Mouse (Mus musculus) heart, adult 2 months (tissue): ENCODE data around the gene Papolg. TPM values are rescaled to one million over a fixed set of nuclear protein-coding genes. Genes with fewer than 3 reads are reported as not detected.

Source experiments
- DNase-seq, 2 experiments: peaks; one replicate each; pipeline ENCODE4 v3.0.0; 2021
- H3K27ac ChIP-seq: fragments of 200-600 bp; 2 replicates; pipeline ENCODE4 v1.8.1; 2022
- H3K27me3 ChIP-seq: fragments of 200-500 bp; 2 replicates; pipeline ENCODE4 v1.6.1; 2012; ENCODE audit warnings: mild to moderate bottlenecking, low read length, inconsistent platforms, mixed read lengths; ENCODE audit not compliant: control insufficient read depth, insufficient read depth
- H3K36me3 ChIP-seq: fragments of 200-500 bp; 2 replicates; pipeline ENCODE4 v1.6.1; 2012; ENCODE audit warnings: low read length, inconsistent platforms; ENCODE audit not compliant: control insufficient read depth, insufficient read depth
- H3K4me1 ChIP-seq: fragments of 200-500 bp; 2 replicates; pipeline ENCODE4 v1.6.1; 2011; ENCODE audit warnings: low read length; ENCODE audit not compliant: control insufficient read depth, insufficient read depth
- H3K4me3 ChIP-seq: fragments of 200-600 bp; 2 replicates; pipeline ENCODE4 v1.8.1; 2022
- H3K79me2 ChIP-seq: fragments of 200-500 bp; replicated peaks from 2 replicates; pipeline ENCODE4 v1.6.1; 2012; ENCODE audit warnings: mild to moderate bottlenecking, inconsistent platforms, low read length, moderate library complexity, mixed read lengths; ENCODE audit not compliant: control insufficient read depth, insufficient read depth
- H3K9ac ChIP-seq: fragments of 200-500 bp; 2 replicates; pipeline ENCODE4 v1.6.1; 2012; ENCODE audit warnings: low read depth, mild to moderate bottlenecking, control low read depth, inconsistent platforms, low read length, mixed read lengths
- CTCF ChIP-seq: fragments of 200-600 bp; IDR thresholded peaks from 2 replicates; pipeline ENCODE4 v1.8.1; 2022; ENCODE audit warnings: antibody characterized with exemption, mild to moderate bottlenecking, moderate library complexity
- EP300 ChIP-seq: fragments of 200-500 bp; IDR thresholded peaks from 2 replicates; pipeline ENCODE4 v1.6.1; 2011; ENCODE audit warnings: low read depth, low read length, control low read depth; ENCODE audit not compliant: insufficient read depth
- POLR2A ChIP-seq: fragments of 200-500 bp; IDR thresholded peaks from 2 replicates; pipeline ENCODE4 v1.6.1; 2011; ENCODE audit warnings: mild to moderate bottlenecking, low read depth, low read length, control low read depth; ENCODE audit not compliant: insufficient read depth
- WGBS: fragments of 180-500 bp; shearing (Covaris S2); methylation state at CpG from one replicate; pipeline ENCODE4 v1.1.7; 2018; 5-methylcytosine and 5-hydroxymethylcytosine counted together
- intact Hi-C: fragments of 180-260 bp; cut with DNase I; formaldehyde crosslinking; loops from one replicate; pipeline ENCODE4 v1.15.1; 2025
- polyA plus RNA-seq: library from polyadenylated mRNA; depleted of rRNA; stranded (reverse); fragments of >200 nt; gene quantifications from 2 replicates; pipeline ENCODE4 v1.2.3, GENCODE M21; 2012
- total RNA-seq, 2 experiments: library from RNA; stranded (reverse); gene quantifications; 2 replicates each; pipeline ENCODE4 v1.2.3; 2021

The Papolg gene
- total and polyA plus RNA-seq, 3 experiments: 2.9 to 7.9 (median 7.3) TPM

DNA sequence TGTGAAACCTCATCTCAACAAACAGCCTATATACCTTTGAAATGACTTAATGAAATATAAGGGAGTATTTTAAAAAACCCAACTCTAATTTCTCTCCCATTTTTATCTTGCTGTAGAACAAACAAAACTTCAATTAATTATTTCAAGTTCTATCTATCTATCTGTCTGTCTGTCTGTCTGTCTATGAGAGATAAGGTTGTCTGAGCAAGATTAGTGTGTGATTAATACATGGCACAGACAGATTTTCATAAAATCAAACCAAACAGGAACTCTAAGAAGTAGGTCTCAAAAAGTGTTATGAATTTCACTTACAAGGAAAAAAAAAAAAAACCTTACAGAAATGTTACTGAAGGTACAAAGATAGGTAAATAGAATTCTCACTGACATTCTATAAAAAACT is 1.5 kb downstream of the Papolg start:
- Histone ChIP-seq H3K36me3 (peaks cover 5% of the 10 kb centered on the region), H3K4me1 (no peaks in the 10 kb centered on the region; the same call in 1 of the 2 replicates), H3K27me3 (no peaks in the 10 kb centered on the region), H3K79me2 (no peaks in the 10 kb centered on the region), H3K27ac (no peak overlapping the region), H3K9ac (no peak overlapping the region), H3K4me3 (no peak overlapping the region)
- intact Hi-C loops: loop anchor here (10.0 kb wide), 1 partner anchor 899 kb away; the partner anchor contains the start of gene Cct4
- TF ChIP-seq EP300 (no peak), CTCF (no peak), POLR2A (no peak)
- no peak for DNase-seq

DNA sequence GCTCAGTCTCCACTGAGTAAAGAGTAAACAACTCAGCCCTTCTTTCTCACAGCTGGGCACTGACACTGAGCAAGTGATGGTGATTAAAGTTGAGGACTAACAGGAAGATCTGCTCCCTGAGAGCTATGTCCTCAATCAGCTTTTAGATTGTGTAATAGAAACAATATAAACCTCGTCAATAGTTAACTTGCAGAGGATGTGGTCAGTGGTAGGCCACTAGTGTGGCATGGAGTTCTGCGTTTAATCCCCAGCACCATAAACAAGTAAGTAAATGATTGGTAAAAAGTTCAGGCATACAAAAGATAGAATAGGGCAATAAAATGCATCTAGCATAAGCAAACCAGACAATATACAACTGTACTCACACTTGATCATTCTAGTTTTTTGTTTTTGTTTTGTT is 30.7 kb downstream of the Papolg start:
- H3K27me3 ChIP-seq: no peaks in the 10 kb centered on the region
- TF ChIP-seq POLR2A (no peak), CTCF (no peak), EP300 (no peak)
- no peaks in the 10 kb centered on the region for H3K4me1 ChIP-seq
- peaks cover 3% of the 10 kb centered on the region for H3K36me3 ChIP-seq
- H3K9ac ChIP-seq: no peak overlapping the region
- 79% methylated on average over 2 of the region's 2 CpGs for WGBS
- DNase-seq: no peak
- no peak overlapping the region for H3K27ac ChIP-seq
- intact Hi-C loops: no loop called here
- no peak overlapping the region for H3K4me3 ChIP-seq
- no peaks in the 10 kb centered on the region for H3K79me2 ChIP-seq

DNA sequence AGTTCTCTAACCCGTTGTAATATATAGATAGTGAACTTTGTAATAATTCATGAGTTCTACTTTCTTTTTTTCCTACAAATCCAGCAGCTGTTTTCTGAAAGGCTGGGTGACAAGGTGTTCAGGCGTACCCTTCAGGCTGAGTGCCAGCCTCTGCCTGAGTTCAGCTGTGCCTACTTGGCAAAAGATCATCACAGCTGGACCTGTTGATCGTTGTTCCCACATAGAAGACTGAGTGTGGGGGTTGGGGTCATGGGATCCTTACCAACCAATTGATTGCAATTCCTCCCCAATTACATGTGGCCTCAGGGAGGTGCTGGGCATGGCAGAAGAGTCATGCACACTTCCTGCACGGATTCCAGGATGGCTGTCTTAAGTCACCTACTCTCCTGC is 38.3 kb downstream of the Papolg start:
- H3K27ac ChIP-seq: no peak overlapping the region
- H3K9ac ChIP-seq: no peak overlapping the region
- no peak overlapping the region for H3K4me3 ChIP-seq
- WGBS: 86% methylated on average over 4 of the region's 4 CpGs
- no peaks in the 10 kb centered on the region for H3K79me2 ChIP-seq
- intact Hi-C loops: loop anchor here (10.0 kb wide), 2 partner anchors 98 to 182 kb away; no protein-coding TSS in a partner anchor
- TF ChIP-seq EP300 (no peak), POLR2A (no peak), CTCF (no peak)
- H3K36me3 ChIP-seq: no peaks in the 10 kb centered on the region; the same call in 1 of the 2 replicates
- no peaks in the 10 kb centered on the region for H3K27me3 ChIP-seq
- H3K4me1 ChIP-seq: no peaks in the 10 kb centered on the region
- DNase-seq: no peak

DNA sequence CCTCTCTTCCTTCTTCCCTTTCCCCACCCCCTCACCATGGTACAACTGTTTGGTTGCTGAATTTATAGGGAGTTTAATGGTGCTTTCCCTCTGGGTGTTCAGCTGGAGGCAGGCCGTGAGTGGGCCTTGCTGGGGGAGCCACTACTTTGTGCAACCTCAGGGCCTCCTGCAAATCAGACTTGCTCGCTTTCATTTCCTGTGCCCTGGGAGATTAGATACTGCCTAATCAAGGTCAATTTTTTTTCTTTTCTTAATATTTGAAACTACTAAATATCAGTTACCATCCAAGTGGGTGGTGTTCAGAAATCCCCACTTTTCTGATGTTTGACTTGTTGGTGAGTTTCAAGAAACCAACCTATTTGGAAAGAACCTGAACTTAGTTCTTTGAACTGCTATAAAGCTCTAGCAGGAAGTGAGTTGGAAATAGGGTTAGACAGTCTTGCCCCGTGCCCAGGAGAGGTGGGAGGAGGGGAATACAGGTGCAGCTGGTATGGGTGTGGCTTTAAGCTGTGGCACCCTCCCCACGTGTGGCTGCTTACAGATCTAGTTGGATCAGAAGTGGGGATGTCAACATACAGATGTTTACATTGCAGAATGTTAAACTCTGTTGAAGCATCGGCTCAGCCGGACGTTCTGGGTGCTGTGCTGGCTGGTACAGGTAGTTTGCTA is 38.9 kb downstream of the Papolg start:
- 70% methylated on average over 7 of the region's 7 CpGs for WGBS
- Histone ChIP-seq H3K4me1 (no peaks in the 10 kb centered on the region), H3K27me3 (no peaks in the 10 kb centered on the region), H3K4me3 (no peak overlapping the region), H3K79me2 (no peaks in the 10 kb centered on the region), H3K9ac (no peak overlapping the region), H3K36me3 (no peaks in the 10 kb centered on the region; the same call in 1 of the 2 replicates), H3K27ac (no peak overlapping the region)
- DNase-seq: no peak
- TF ChIP-seq POLR2A (no peak), EP300 (no peak), CTCF (no peak)
- intact Hi-C loops: loop anchor here (10.0 kb wide), 2 partner anchors 99 to 181 kb away; no protein-coding TSS in a partner anchor

DNA sequence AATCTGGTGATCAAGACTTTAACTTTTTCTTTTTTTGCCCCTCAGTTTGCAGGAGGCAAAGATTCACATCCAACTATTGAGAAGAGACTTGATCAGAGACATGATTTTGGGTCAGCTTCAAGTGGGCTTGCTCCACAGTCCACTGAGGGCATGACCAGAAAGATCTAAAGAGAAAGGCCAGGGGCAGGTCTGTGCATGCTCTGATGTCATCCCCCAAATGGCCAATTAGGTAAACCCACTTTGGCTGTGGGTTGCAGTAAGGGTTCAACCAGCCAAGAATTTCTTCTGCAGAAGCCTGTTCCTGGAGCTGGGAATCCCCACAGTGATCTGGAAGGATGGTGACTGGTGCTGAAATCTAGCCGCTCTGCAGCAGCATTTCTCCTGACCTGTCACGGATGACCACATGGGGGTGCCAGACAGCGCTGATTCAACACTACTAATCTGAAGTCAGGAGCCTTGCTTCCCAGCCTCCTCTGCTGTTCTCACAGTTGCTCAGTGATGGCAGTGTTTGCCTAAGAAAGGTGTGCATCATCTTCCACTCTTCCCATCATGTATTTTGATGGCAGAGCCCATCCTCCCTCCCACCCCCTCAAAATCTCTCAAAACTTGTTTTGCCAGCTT is 39.8 kb downstream of the Papolg start:
- peak; percentile 52 to 67 for DNase-seq
- 18% methylated on average over 3 of the region's 3 CpGs for WGBS
- no peaks in the 10 kb centered on the region for H3K4me1 ChIP-seq
- H3K27me3 ChIP-seq: no peaks in the 10 kb centered on the region
- no peak overlapping the region for H3K27ac ChIP-seq
- intact Hi-C loops: loop anchor here (10.0 kb wide), 2 partner anchors 100 to 180 kb away; no protein-coding TSS in a partner anchor
- no peaks in the 10 kb centered on the region; the same call in 1 of the 2 replicates for H3K36me3 ChIP-seq
- no peak overlapping the region for H3K9ac ChIP-seq
- no peak overlapping the region for H3K4me3 ChIP-seq
- no peaks in the 10 kb centered on the region for H3K79me2 ChIP-seq
- peak; percentile 84 for TF ChIP-seq CTCF
- TF ChIP-seq EP300: no peak
- no peak for TF ChIP-seq POLR2A

DNA sequence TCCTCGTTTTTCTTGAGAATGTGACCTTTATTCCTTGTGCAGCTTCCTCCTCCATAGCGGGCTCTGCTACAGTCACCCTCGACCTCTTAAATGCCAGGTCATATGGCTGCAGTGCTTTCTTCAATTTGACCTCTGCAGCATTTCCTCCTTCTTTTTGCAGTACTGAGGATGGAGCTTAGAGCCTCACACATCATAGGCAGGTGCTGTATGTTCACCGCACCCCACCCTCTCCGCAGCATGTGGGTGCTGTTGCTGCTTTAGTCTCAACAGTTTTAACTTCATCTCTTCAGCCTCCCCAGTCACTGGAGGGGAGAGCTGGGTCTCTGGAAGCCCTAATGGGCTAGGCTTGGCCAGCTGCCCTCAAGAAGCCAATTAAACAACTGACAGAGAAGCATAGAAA is 41.7 kb downstream of the Papolg start:
- H3K9ac ChIP-seq: no peak overlapping the region
- no peak for DNase-seq
- H3K27ac ChIP-seq: no peak overlapping the region
- H3K79me2 ChIP-seq: no peaks in the 10 kb centered on the region
- H3K4me1 ChIP-seq: no peaks in the 10 kb centered on the region
- intact Hi-C loops: loop anchor here (10.0 kb wide), 2 partner anchors 101 to 179 kb away; no protein-coding TSS in a partner anchor
- no peak overlapping the region for H3K4me3 ChIP-seq
- no peak for TF ChIP-seq EP300
- TF ChIP-seq CTCF: no peak
- no peak for TF ChIP-seq POLR2A
- H3K27me3 ChIP-seq: no peaks in the 10 kb centered on the region
- 60% methylated on average over 5 of the region's 5 CpGs for WGBS
- H3K36me3 ChIP-seq: no peaks in the 10 kb centered on the region
